ENCODE assay signal across 8 mouse cellular contexts in the genomic region with DNA sequence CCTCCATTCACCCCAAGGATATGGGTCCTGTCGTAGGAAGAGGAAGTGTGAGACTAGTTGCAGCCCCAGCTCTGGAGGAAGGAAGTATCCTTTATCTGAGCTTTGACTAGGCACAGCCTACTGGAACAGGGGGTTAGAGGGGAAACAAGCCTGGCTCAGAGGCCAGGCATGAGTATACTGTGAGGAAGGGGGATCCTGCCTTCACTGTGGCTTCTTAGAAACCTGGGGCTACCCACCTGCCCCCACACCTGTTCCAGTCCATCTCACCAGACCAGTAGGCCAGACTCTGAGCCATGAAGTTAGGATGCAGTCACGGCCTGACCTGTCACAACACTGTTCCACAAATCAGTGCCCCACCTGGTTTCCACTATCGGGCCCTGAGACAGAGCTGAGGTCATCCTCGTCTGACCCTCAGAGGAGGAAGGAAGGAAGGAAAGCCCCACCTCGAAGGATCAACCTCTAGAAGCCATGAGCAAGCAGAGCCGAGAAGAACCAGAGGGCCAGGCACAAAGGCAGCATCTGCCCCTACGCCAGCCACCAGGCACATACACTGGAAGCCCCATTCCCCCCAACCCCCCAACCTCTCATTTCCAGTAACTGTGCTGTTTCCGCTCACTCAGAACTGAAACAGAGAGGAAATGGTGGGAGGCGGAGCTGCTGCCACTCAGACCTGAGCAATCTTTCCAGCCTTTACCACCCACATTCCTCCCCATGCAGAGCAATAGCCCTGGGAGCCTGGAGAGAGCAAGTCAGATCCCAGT. TPM values are rescaled to one million over a fixed set of nuclear protein-coding genes. Genes with fewer than 3 reads are reported as not detected.
DNase-seq lines count a peak whose midpoint lies in the region; ATAC-seq lines count a peak whose summit lies in the region.

No protein-coding gene starts in this region.

- WGBS in hindbrain, embryonic 10.5 days, result 30% methylated on average over 9 of the region's 9 CpGs
- 20% methylated on average over 9 of the region's 9 CpGs for WGBS in liver, embryonic 11.5 days

- no peak for ATAC-seq in liver, embryonic 11.5 days (replicated peaks; ENCODE audit: low FRiP score)
- peak; percentile 39 for ATAC-seq in neutrophil, adult 5-6 weeks (ENCODE audit: extremely low read depth, insufficient number of reproducible peaks, low FRiP score, poor library complexity, severe bottlenecking)

- peaks cover 80% of the 10 kb centered on the region for H3K36me3 ChIP-seq in hindbrain, embryonic 10.5 days
- no peaks in the 10 kb centered on the region for H3K36me3 ChIP-seq in liver, embryonic 11.5 days (ENCODE audit: control insufficient read depth, insufficient read depth, low read length)

- no peaks in the 10 kb centered on the region for H3K9me3 ChIP-seq in hindbrain, embryonic 10.5 days
- H3K9me3 ChIP-seq in liver, embryonic 11.5 days (ENCODE audit: control insufficient read depth, low read length), result no peaks in the 10 kb centered on the region

- peak overlapping the region; percentile 42 for H3K4me2 ChIP-seq in liver, embryonic 11.5 days

- H3K4me1 ChIP-seq in hindbrain, embryonic 10.5 days (replicated peaks), result peaks cover 100% of the 10 kb centered on the region
- H3K4me1 ChIP-seq in liver, embryonic 11.5 days (replicated peaks; ENCODE audit: control insufficient read depth, insufficient read depth, low read length), result peaks cover 62% of the 10 kb centered on the region

- peak overlapping the region; percentile 97 for H3K27ac ChIP-seq in hindbrain, embryonic 10.5 days
- peak overlapping the region; percentile 64 for H3K27ac ChIP-seq in liver, embryonic 11.5 days (ENCODE audit: low read depth, low read length)

- H3K27me3 ChIP-seq in hindbrain, embryonic 10.5 days (ENCODE audit: insufficient read depth, poor library complexity, severe bottlenecking), result no peaks in the 10 kb centered on the region
- H3K27me3 ChIP-seq in liver, embryonic 11.5 days (replicated peaks; ENCODE audit: control insufficient read depth, insufficient read depth, low read length), result no peaks in the 10 kb centered on the region

- DNase-seq in kidney, adult 18-20 months, result peak; percentile 46
- no peak for DNase-seq in kidney, adult 8-10 months
- DNase-seq in embryo, embryonic 10 days (ENCODE audit: low spot score), result peak; percentile 71
- DNase-seq in hindbrain, embryonic 10.5 days (ENCODE audit: low spot score), result peak; percentile 43
- DNase-seq in liver, embryonic 11.5 days (ENCODE audit: low spot score), result no peak
- DNase-seq in MN1 (ENCODE audit: low spot score), result no peak
- no peak for DNase-seq in urinary bladder, adult 2 months (ENCODE audit: low spot score)

- H3K9ac ChIP-seq in liver, embryonic 11.5 days (ENCODE audit: low read depth, low read length), result 0 out of 2 replicates have a peak overlapping the region, but pooled peaks have one; percentile 20

- H3K4me3 ChIP-seq in hindbrain, embryonic 10.5 days, result peak overlapping the region; percentile 36
- H3K4me3 ChIP-seq in liver, embryonic 11.5 days (ENCODE audit: low read depth, low read length), result no peak overlapping the region

RNA-seq across cellular contexts. Expression of gene Notch1, which starts 23.3 kb away (rescaled TPM):
- polyA plus RNA-seq in hindbrain, embryonic 10.5 days (2016; fragmentation: Nextera tagmentation; extraction: Ambion mirVana), result 39.1 and 46.4 TPM in 2 replicates
- 7.1 and 10.5 TPM in 2 replicates for polyA plus RNA-seq in liver, embryonic 11.5 days (2014; fragmentation: Nextera tagmentation; extraction: Ambion mirVana)
- total RNA-seq in neutrophil, adult 5-6 weeks (2017), result 46.5 and 48.8 TPM in 2 replicates
- 21.4 and 33.4 TPM in 2 replicates for polyA plus RNA-seq in urinary bladder, adult 2 months (2012; rRNA removed)

RNA-seq across cellular contexts. Expression of gene Sec16a, which starts 48.2 kb away (rescaled TPM):
- polyA plus RNA-seq in hindbrain, embryonic 10.5 days (2016; fragmentation: Nextera tagmentation; extraction: Ambion mirVana), result 25.2 and 28.9 TPM in 2 replicates
- 33.7 TPM in 2 replicates for polyA plus RNA-seq in liver, embryonic 11.5 days (2014; fragmentation: Nextera tagmentation; extraction: Ambion mirVana)
- 62.1 and 65.5 TPM in 2 replicates for total RNA-seq in neutrophil, adult 5-6 weeks (2017)
- 41.7 and 46.3 TPM in 2 replicates for polyA plus RNA-seq in urinary bladder, adult 2 months (2012; rRNA removed)

Comparison
In these comparisons a context has a peak if more than half of its experiments do, and no peak if none do; other contexts are left out.
1. DNase-seq: peak in kidney, adult 18-20 months (single experiment), embryo, embryonic 10 days (single experiment) and hindbrain, embryonic 10.5 days (single experiment); none in kidney, adult 8-10 months (0 of 2), liver, embryonic 11.5 days (single experiment), MN1 (single experiment) and urinary bladder, adult 2 months (single experiment).